Mouse (Mus musculus): ENCODE results near the gene 4930402F06Rik. TPM values are rescaled to one million over a fixed set of nuclear protein-coding genes. Genes with fewer than 3 reads are reported as not detected.

Gene 4930402F06Rik
- polyA plus RNA-seq (2012; ENCODE audit: insufficient read depth, insufficient read length, low replicate concordance, missing spikeins): not detected in 2 replicates

DNA sequence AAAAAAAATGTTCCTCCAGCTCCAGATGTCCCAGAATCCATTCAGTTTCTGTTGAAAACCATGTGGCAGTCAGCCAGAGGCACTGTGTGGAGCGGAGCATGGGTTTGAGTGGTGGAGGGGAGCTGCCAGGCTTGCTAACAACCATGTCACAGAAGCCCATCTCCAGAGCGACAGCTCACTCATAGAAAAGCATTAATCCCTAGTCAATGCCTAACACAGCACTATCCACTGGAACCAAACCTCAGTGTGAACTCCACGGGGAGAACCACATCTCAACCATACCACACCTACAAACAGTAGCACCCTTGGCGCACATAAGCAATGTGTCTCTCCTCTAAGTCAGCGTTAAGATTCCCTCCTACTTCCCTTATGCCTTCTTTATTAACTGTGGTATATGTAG lies at the start of gene 4930402F06Rik:
4930402F06Rik (minus strand) TSS at position 80 of the 400 bp plus-strand sequence.
- TF ChIP-seq POLR2A (IDR thresholded peaks at IDR 0.05; ENCODE audit: insufficient read depth, low read depth, low read length): no peak
- WGBS: 24% methylated on average over 5 of the region's 5 CpGs
- no peak within 1 kb of the TSS for H3K4me3 ChIP-seq (ENCODE audit: insufficient read depth, low read depth, low read length)
- H3K4me1 ChIP-seq (ENCODE audit: control insufficient read depth, insufficient read depth, low read length): peaks cover 6% of the 10 kb centered on the region; the same call in 1 of the 2 replicates
- H3K27ac ChIP-seq (ENCODE audit: insufficient read depth, low read depth, low read length): no peak within 1 kb of the TSS

DNA sequence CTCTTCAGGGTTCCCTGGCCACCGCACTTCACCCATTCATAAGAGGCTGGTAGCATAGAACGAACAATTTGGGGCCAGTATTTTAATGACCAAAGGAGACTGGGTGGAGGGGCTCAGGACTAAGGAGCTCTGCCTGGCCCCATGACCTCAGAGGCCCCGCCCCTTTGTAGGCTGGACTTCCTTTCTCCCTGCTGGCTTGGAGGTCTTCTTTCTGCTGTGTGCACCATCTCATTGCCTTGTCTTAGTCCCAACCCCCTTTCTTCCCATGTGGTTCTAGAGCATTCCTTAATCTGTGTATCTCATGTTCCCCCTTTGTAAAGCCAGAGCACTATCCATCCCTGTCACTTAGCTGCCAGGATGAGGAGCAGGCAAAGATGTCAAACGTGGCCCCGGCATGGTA lies 49.3 kb upstream of the 4930402F06Rik start:
- TF ChIP-seq POLR2A (IDR thresholded peaks at IDR 0.05; ENCODE audit: insufficient read depth, low read depth, low read length) (no peak), CTCF (IDR thresholded peaks at IDR 0.05; ENCODE audit: insufficient read depth, low read depth, low read length) (no peak)
- H3K4me1 ChIP-seq (ENCODE audit: control insufficient read depth, insufficient read depth, low read length): no peaks in the 10 kb centered on the region
- no peak overlapping the region for H3K27ac ChIP-seq (ENCODE audit: insufficient read depth, low read depth, low read length)
- 87% methylated on average over 5 of the region's 5 CpGs for WGBS
- no peak overlapping the region for H3K4me3 ChIP-seq (ENCODE audit: insufficient read depth, low read depth, low read length)

DNA sequence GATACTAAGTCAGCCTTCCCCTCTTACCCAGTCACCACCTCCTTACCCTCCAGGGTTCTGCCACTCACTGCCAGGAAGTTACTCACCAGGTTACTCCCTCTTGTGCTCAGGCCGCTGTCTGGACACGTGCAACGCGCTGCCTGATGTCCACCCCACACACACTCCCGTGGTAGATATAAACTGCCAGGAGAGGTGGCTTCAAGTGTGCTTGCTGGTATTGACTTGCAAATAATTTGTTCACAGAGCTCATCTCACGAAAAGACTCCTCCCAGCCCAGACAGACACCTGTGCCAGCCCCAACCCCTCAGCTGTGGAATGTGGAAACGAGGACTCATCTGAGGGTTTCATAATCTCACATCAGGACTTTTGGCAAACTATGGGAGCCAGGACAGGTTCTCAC lies 48.6 kb upstream of the 4930402F06Rik start:
- H3K27ac ChIP-seq (ENCODE audit: insufficient read depth, low read depth, low read length): no peak overlapping the region
- WGBS: 82% methylated on average over 7 of the region's 7 CpGs
- TF ChIP-seq POLR2A (IDR thresholded peaks at IDR 0.05; ENCODE audit: insufficient read depth, low read depth, low read length) (no peak), CTCF (IDR thresholded peaks at IDR 0.05; ENCODE audit: insufficient read depth, low read depth, low read length) (no peak)
- no peaks in the 10 kb centered on the region for H3K4me1 ChIP-seq (ENCODE audit: control insufficient read depth, insufficient read depth, low read length)
- no peak overlapping the region for H3K4me3 ChIP-seq (ENCODE audit: insufficient read depth, low read depth, low read length)

DNA sequence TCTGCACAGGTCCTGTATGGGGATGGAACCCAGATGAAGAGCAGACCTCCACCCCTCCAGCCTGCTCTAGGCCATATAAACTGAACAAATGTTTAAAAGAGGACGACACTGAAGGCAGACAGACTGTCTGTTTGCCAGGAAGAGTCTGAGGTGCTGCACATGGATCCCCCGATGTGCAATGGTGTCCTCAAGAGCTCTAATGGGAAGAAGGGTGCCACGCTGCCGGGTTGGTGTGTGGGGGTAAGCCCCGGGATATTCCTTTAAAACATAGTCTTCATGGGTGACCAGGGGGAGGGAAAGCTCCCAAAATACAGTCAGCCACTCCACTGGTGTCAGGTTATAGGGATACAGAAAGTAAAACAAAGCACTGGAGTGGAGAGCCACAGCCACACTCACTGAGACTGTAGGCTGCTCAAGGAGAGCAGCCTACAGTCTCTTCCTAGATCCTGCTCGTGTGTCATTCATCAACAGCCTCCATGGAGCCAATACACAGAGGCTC lies 47.8 kb upstream of the 4930402F06Rik start:
- Histone ChIP-seq H3K4me1 (ENCODE audit: control insufficient read depth, insufficient read depth, low read length) (no peaks in the 10 kb centered on the region), H3K27ac (ENCODE audit: insufficient read depth, low read depth, low read length) (no peak overlapping the region), H3K4me3 (ENCODE audit: insufficient read depth, low read depth, low read length) (no peak overlapping the region)
- WGBS: 76% methylated on average over 6 of the region's 6 CpGs
- TF ChIP-seq CTCF (IDR thresholded peaks at IDR 0.05; ENCODE audit: insufficient read depth, low read depth, low read length): no peak

DNA sequence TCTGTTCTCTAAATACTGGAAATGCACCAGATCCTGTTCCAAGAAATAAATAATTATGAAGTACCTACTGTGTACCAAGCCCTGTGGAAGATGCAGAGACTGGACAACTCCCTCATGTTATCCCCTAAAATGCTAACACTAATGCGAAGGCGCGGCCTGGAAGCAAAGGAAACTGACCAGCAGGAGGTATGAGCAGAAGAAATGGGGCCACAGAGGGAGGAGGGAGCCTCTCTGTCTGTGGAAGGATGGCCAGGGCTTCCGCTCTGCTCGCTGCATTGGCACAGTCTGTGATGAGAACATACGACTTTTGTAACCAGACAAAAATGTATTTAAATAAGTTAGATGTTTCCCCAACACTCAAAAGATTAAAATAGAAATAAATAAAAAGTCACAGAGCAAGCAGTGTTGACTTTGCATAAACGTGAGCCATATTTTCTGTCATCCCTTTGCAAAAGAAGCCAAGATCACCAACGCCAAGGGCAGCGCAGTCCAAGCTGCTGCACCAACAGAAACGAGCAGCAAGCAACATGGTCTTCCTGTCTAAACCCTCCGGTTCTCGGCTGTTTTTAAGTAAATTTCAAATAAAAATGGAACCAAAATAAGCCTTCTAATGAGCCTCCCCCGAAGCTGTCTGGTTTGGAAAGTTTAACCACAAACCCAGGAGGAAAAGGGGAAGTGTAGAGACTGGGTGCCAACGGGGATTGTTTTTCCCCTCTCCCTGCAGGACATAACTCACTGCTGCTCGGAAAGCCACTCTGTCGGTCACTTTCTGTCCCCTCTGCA lies 47.2 kb upstream of the 4930402F06Rik start:
- TF ChIP-seq CTCF (IDR thresholded peaks at IDR 0.05; ENCODE audit: insufficient read depth, low read depth, low read length) (no peak), POLR2A (IDR thresholded peaks at IDR 0.05; ENCODE audit: insufficient read depth, low read depth, low read length) (no peak)
- H3K4me1 ChIP-seq (ENCODE audit: control insufficient read depth, insufficient read depth, low read length): no peaks in the 10 kb centered on the region
- 60% methylated on average over 16 of the region's 16 CpGs for WGBS
- no peak overlapping the region for H3K4me3 ChIP-seq (ENCODE audit: insufficient read depth, low read depth, low read length)
- H3K27ac ChIP-seq (ENCODE audit: insufficient read depth, low read depth, low read length): no peak overlapping the region

DNA sequence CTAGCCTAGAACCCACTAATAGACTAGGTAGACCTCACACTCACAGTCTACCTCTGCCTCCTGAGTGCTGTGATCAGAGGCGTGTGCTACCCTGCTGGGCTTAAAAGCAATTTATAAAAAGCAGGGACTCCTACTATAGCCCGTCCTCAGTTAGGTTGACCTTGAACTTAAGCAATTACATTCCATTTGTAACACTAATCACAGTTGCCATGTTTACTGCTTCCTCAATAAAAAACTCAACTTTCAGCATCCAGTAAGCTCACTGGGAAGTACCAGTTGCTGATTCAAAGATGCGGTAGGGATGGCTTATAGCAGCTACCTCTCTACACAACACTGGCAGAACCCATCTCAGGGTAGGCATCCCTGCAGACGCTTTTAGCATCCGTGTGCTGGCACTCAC lies 46.4 kb upstream of the 4930402F06Rik start:
- Histone ChIP-seq H3K4me1 (ENCODE audit: control insufficient read depth, insufficient read depth, low read length) (no peaks in the 10 kb centered on the region), H3K4me3 (ENCODE audit: insufficient read depth, low read depth, low read length) (no peak overlapping the region), H3K27ac (ENCODE audit: insufficient read depth, low read depth, low read length) (no peak overlapping the region)
- TF ChIP-seq POLR2A (IDR thresholded peaks at IDR 0.05; ENCODE audit: insufficient read depth, low read depth, low read length) (no peak), CTCF (IDR thresholded peaks at IDR 0.05; ENCODE audit: insufficient read depth, low read depth, low read length) (no peak)
- 91% methylated on average over 5 of the region's 5 CpGs for WGBS

DNA sequence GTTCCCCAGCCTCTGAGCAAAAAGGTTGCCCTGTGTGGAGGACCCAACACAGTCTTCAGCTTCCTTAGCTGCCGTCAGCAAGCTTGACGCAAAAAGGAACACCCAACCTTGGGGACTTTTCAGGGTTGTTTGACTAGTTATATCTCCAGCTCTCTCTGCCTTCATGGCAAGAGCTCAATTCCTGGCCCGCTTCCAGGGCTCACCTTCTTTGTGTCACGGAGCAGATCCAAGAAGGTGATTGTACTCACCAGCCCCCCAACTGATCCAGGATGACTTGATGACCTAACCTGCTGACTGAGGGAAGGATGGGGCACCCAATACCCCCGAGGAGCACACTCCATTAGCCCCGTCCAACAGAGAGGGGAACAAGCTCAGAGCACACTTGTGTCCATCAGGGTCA lies 45.1 kb upstream of the 4930402F06Rik start:
- 91% methylated on average over 6 of the region's 6 CpGs for WGBS
- TF ChIP-seq POLR2A (IDR thresholded peaks at IDR 0.05; ENCODE audit: insufficient read depth, low read depth, low read length) (no peak), CTCF (IDR thresholded peaks at IDR 0.05; ENCODE audit: insufficient read depth, low read depth, low read length) (no peak)
- H3K4me3 ChIP-seq (ENCODE audit: insufficient read depth, low read depth, low read length): no peak overlapping the region
- H3K27ac ChIP-seq (ENCODE audit: insufficient read depth, low read depth, low read length): no peak overlapping the region
- no peaks in the 10 kb centered on the region for H3K4me1 ChIP-seq (ENCODE audit: control insufficient read depth, insufficient read depth, low read length)

DNA sequence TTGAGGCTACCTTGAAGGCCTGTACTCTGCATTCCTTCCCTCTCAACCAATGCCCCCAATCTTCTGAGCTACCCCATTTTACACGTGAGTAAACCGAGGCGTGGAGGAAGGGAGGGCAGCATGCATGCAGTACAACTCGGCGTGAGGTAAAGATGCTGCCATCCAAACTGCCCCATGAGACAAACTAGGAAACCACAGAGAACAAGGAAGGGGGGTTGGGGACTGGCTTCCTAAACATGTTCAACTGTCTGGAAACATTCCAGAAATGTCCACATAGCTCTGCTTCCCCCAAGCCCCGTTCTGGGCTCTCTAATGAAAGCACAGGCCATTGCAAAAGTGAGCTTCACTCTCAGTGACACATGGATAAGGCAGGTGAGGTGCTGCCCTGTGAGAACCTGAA lies 44.4 kb upstream of the 4930402F06Rik start:
- Histone ChIP-seq H3K4me1 (ENCODE audit: control insufficient read depth, insufficient read depth, low read length) (no peaks in the 10 kb centered on the region), H3K27ac (ENCODE audit: insufficient read depth, low read depth, low read length) (no peak overlapping the region), H3K4me3 (ENCODE audit: insufficient read depth, low read depth, low read length) (no peak overlapping the region)
- WGBS: 77% methylated on average over 6 of the region's 6 CpGs
- TF ChIP-seq CTCF (IDR thresholded peaks at IDR 0.05; ENCODE audit: insufficient read depth, low read depth, low read length): no peak
- no peak for TF ChIP-seq POLR2A (IDR thresholded peaks at IDR 0.05; ENCODE audit: insufficient read depth, low read depth, low read length)

DNA sequence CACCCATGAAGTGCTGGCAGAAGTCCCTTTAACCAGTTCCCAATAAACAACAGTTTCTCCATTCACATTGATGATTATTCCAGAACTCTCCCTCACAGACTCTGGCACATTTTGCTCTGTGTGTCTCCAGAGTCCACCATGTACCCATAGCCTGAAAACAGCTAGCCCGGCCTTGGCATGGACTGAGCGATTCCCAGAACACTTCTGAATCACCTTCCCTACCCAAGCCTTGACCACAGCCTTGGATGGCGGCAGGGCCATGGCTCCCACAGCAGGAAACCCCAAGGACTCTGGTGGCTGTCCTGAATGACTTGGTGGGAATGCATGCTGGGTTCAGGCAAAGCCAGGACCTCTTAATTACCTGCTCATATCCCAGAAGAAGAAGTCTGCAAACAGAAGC lies 43.5 kb upstream of the 4930402F06Rik start:
- WGBS: 94% methylated on average over 3 of the region's 3 CpGs
- no peak overlapping the region for H3K27ac ChIP-seq (ENCODE audit: insufficient read depth, low read depth, low read length)
- no peaks in the 10 kb centered on the region for H3K4me1 ChIP-seq (ENCODE audit: control insufficient read depth, insufficient read depth, low read length)
- no peak for TF ChIP-seq CTCF (IDR thresholded peaks at IDR 0.05; ENCODE audit: insufficient read depth, low read depth, low read length)
- TF ChIP-seq POLR2A (IDR thresholded peaks at IDR 0.05; ENCODE audit: insufficient read depth, low read depth, low read length): no peak
- no peak overlapping the region for H3K4me3 ChIP-seq (ENCODE audit: insufficient read depth, low read depth, low read length)
